Mouse (Mus musculus) urinary bladder, postnatal 4 days (tissue): ENCODE measurements around the gene Sfr1.

Experiments
- DNase-seq, 2 experiments: peaks; one replicate each; pipeline ENCODE4 v3.0.0; 2021 to 2022; ENCODE audit warnings: low spot score in 2 of 2

Sfr1 gene

DNA sequence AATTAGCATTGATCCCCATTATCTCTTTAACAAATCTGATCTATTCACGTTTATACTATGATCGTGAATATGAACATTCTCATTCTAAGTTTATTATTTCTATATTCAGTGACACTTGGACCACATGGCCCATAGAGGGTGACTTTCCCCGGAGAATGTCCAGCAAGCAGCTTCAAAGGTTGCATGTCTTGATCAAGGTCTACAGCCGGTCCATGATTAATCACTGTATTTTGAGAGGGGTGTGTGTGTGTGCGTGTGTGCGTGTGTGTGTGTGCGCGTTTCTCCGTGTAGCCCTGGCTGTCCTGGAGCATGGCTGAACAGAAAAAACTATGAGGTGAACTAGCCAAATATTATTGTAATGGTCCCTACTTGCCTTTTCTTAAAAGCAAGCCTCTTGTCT lies 21.0 kb downstream of the Sfr1 start:
- DNase-seq: no peak

DNA sequence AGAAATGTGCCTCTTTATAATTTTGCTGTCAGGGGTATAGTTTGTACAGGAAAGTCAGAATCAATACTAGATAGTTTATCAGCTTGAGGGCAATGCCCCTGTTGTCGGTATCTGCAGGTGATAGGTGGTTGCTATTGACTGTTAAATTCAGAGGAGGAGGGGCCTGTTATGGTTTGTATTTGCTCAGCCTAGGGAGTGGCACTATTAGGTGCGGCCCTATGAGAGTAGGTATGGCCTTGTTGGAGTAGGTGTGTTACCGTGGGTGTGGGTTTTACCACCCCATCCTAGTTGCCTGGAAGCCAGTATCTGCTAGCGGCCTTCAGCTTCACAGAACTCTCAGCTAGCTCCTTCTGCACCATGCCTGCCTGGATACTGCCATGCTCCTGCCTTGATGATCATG lies 22.4 kb downstream of the Sfr1 start:
- no peak for DNase-seq

DNA sequence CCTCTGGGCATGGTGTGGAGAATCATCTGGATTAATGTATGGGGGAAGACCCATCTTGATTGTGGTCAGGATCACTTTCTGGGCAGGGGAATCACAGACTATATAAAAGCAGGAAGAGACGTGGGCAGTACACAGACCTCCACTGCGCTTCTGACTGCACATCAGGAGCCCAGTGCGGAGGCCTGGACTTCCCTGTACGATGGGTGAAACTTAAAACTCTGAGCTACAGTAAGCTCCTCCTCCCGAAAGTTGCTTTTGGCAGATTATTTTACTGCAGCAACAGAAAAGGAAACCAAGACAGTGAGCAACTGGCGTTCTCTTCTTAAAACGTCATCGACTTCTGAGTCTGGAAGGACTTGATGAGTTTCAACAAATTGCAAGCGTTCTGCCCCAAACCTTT lies 23.4 kb downstream of the Sfr1 start:
- DNase-seq: no peak

DNA sequence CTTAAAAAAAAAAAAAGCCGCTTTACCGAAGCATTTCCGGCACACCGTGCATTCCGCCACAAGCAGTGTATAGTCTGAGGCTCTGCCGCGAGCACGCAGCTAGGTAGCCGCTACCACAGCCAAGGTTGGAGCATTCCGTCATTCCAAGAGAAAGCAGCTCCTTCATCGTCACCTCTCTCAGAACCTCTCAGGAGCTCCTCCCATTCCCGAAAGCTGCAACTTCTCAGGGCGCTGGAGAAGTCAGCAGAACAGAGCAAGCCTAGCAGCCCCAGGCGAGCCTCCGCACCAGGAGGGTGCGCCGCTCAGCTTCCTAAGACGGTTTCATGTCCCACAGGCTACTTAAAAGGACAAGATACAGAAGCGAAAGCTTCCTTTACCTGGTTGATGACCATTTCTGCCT lies 24.1 kb downstream of the Sfr1 start:
- DNase-seq: no peak

DNA sequence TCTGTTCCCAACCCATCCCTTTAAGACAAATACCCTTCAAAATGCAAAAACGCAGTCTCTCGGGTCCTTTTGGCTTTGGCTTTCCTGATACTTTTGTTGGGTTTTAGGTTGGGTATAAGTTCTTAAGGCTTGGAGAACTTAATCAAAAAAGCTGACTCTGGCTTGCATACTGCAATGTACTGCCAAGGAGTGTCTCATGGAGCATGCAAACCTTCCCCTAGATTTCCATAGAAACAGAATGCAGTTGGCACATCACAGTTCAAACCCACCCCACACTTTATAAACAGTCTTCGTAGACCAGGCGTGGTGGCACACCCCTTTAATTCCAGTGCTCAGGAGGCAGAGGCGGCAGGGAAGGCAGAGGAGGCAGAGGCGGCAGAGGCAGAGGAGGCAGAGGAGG lies 46.4 kb downstream of the Sfr1 start:
- no peak for DNase-seq

DNA sequence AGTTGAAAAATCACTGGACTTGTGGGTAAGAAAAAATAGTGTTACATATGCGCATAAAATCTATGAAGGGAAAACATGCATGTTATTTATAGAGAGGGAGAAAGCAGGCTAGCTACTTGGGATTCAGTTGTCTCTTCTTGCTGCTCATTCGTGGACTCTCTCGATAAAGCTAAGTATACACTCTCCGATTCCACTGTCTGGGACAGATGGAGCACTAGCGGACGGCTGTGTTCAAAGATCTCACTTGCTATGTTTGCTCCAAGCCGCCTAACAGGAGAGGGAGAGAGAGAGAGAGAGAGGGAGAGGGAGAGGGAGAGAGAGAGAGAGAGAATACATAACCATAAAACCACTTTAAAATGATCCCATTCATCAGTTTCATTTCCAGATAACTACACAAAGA lies 48.7 kb downstream of the Sfr1 start:
- DNase-seq: no peak

DNA sequence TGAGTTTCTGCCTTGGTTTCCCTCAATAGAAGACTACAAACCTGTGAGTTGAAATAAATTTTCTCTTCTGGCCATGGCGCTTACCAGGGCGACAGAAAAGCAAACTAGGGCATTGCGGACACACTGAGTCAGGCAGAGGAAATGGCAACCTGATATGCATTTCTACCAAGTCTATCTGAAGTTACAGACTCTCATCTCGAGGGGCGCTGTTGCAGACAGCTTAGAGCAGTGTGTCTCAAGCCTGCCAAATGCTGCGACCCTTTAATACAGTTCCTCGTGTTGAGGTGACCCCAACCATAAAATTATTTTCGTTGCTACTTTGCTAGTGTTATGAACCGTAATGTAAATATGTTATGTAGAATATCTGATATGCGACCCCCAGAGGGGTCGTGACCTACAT lies 49.5 kb downstream of the Sfr1 start:
- DNase-seq: no peak

DNA sequence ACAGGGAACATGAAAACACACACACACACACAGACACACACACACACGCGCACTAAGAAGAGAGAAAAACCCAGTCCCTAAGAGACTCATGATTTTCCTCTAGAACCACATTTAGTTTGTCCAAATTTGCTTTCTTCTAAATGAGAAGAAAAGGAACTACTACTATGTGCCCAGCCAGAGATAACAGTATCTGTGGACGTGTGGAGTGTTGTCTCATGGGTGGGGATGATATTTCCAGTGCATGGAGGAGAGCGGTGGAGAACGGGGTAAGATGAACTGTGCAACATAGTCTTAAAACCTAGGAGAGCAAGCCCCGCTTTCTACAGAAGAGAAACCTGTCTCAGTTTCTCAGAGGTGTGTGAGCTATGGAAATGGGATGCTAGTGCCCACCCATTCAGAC lies 52.4 kb downstream of the Sfr1 start:
- DNase-seq: no peak
